Mouse (Mus musculus): ENCODE data around the gene Zc3h4. TPM values are rescaled to one million over a fixed set of nuclear protein-coding genes. Genes with fewer than 3 reads are reported as not detected.

Gene Zc3h4
- polyA plus RNA-seq, 1 experiment, result 29.8 TPM

- Histone ChIP-seq H3K4me3 (ENCODE audit: insufficient read depth, poor library complexity, severe bottlenecking) (peak overlapping the region; percentile 85), H3ac (ENCODE audit: control insufficient read depth, insufficient read length, low read depth) (peak overlapping the region; percentile 83), H3K27me3 (ENCODE audit: control insufficient read depth, insufficient read depth, insufficient read length) (no peaks in the 10 kb centered on the region), H3K36me3 (ENCODE audit: control insufficient read depth, insufficient read depth) (peaks cover 17% of the 10 kb centered on the region), H3K79me3 (ENCODE audit: low read depth) (peaks cover 51% of the 10 kb centered on the region), H3K79me2 (ENCODE audit: control insufficient read depth, insufficient read depth) (peaks cover 70% of the 10 kb centered on the region)
- TF ChIP-seq MYOD1 (IDR thresholded peaks at IDR 0.05; ENCODE audit: control insufficient read depth, insufficient read length, low read depth) (no peak), MAX (IDR thresholded peaks at IDR 0.05) (peak; percentile 80), MYOG (IDR thresholded peaks at IDR 0.05; ENCODE audit: control insufficient read depth, extremely low read depth, insufficient read length) (no peak), FOSL1 (IDR thresholded peaks at IDR 0.05; ENCODE audit: insufficient read depth, low read length, poor library complexity, severe bottlenecking) (no peak)
Observed at GRCm38 (mm10) chr7:16402968-16403948, 2.5 kb downstream of the Zc3h4 start.

GRCm38 (mm10) chr7:16404315-16405072 lies 3.8 kb downstream of the Zc3h4 start:
- Histone ChIP-seq H3K27me3 (ENCODE audit: control insufficient read depth, insufficient read depth, insufficient read length) (no peaks in the 10 kb centered on the region), H3K36me3 (ENCODE audit: control insufficient read depth, insufficient read depth) (peaks cover 17% of the 10 kb centered on the region), H3K4me3 (ENCODE audit: insufficient read depth, poor library complexity, severe bottlenecking) (no peak overlapping the region), H3ac (ENCODE audit: control insufficient read depth, insufficient read length, low read depth) (peak overlapping the region; percentile 57), H3K79me2 (ENCODE audit: control insufficient read depth, insufficient read depth) (peaks cover 82% of the 10 kb centered on the region), H3K79me3 (ENCODE audit: low read depth) (peaks cover 60% of the 10 kb centered on the region)
- no peak for TF ChIP-seq CEBPB (IDR thresholded peaks at IDR 0.05; ENCODE audit: low read depth)
- no peak for TF ChIP-seq CTCF (IDR thresholded peaks at IDR 0.05; ENCODE audit: control insufficient read depth, insufficient read depth, insufficient read length)
- no peak for TF ChIP-seq MYOD1 (IDR thresholded peaks at IDR 0.05; ENCODE audit: control insufficient read depth, insufficient read length, low read depth)
- no peak for TF ChIP-seq MAX (IDR thresholded peaks at IDR 0.05)
- no peak for TF ChIP-seq MYOG (IDR thresholded peaks at IDR 0.05; ENCODE audit: control insufficient read depth, extremely low read depth, insufficient read length)
- TF ChIP-seq FOSL1 (IDR thresholded peaks at IDR 0.05; ENCODE audit: insufficient read depth, low read length, poor library complexity, severe bottlenecking), result no peak
- TF ChIP-seq USF1 (IDR thresholded peaks at IDR 0.05; ENCODE audit: low read depth), result no peak

GRCm38 (mm10) chr7:16405073-16405455 lies 4.4 kb downstream of the Zc3h4 start:
- Histone ChIP-seq H3ac (ENCODE audit: control insufficient read depth, insufficient read length, low read depth) (peak overlapping the region; percentile 57), H3K79me3 (ENCODE audit: low read depth) (peaks cover 63% of the 10 kb centered on the region), H3K27me3 (ENCODE audit: control insufficient read depth, insufficient read depth, insufficient read length) (no peaks in the 10 kb centered on the region), H3K79me2 (ENCODE audit: control insufficient read depth, insufficient read depth) (peaks cover 88% of the 10 kb centered on the region), H3K4me3 (ENCODE audit: insufficient read depth, poor library complexity, severe bottlenecking) (no peak overlapping the region), H3K36me3 (ENCODE audit: control insufficient read depth, insufficient read depth) (peaks cover 17% of the 10 kb centered on the region)
- no peak for TF ChIP-seq MYOG (IDR thresholded peaks at IDR 0.05; ENCODE audit: control insufficient read depth, extremely low read depth, insufficient read length)

GRCm38 (mm10) chr7:16405516-16406351 lies 5.0 kb downstream of the Zc3h4 start:
- TF ChIP-seq MAX (IDR thresholded peaks at IDR 0.05) (no peak), FOSL1 (IDR thresholded peaks at IDR 0.05; ENCODE audit: insufficient read depth, low read length, poor library complexity, severe bottlenecking) (no peak), USF1 (IDR thresholded peaks at IDR 0.05; ENCODE audit: low read depth) (no peak), MYOG (IDR thresholded peaks at IDR 0.05; ENCODE audit: control insufficient read depth, extremely low read depth, insufficient read length) (no peak), CTCF (IDR thresholded peaks at IDR 0.05; ENCODE audit: control insufficient read depth, insufficient read depth, insufficient read length) (no peak), MYOD1 (IDR thresholded peaks at IDR 0.05; ENCODE audit: control insufficient read depth, insufficient read length, low read depth) (peak; percentile 61), CEBPB (IDR thresholded peaks at IDR 0.05; ENCODE audit: low read depth) (peak; percentile 55)
- peaks cover 67% of the 10 kb centered on the region for H3K79me3 ChIP-seq (ENCODE audit: low read depth)
- peak overlapping the region; percentile 54 for H3ac ChIP-seq (ENCODE audit: control insufficient read depth, insufficient read length, low read depth)
- no peaks in the 10 kb centered on the region for H3K27me3 ChIP-seq (ENCODE audit: control insufficient read depth, insufficient read depth, insufficient read length)
- H3K79me2 ChIP-seq (ENCODE audit: control insufficient read depth, insufficient read depth), result peaks cover 95% of the 10 kb centered on the region
- H3K36me3 ChIP-seq (ENCODE audit: control insufficient read depth, insufficient read depth), result peaks cover 17% of the 10 kb centered on the region
- H3K4me3 ChIP-seq (ENCODE audit: insufficient read depth, poor library complexity, severe bottlenecking), result no peak overlapping the region

GRCm38 (mm10) chr7:16406978-16407377 lies 6.3 kb downstream of the Zc3h4 start:
- Histone ChIP-seq H3K27me3 (ENCODE audit: control insufficient read depth, insufficient read depth, insufficient read length) (no peaks in the 10 kb centered on the region), H3K79me2 (ENCODE audit: control insufficient read depth, insufficient read depth) (peaks cover 99% of the 10 kb centered on the region), H3K79me3 (ENCODE audit: low read depth) (peaks cover 71% of the 10 kb centered on the region), H3K4me3 (ENCODE audit: insufficient read depth, poor library complexity, severe bottlenecking) (no peak overlapping the region), H3ac (ENCODE audit: control insufficient read depth, insufficient read length, low read depth) (no peak overlapping the region), H3K36me3 (ENCODE audit: control insufficient read depth, insufficient read depth) (peaks cover 17% of the 10 kb centered on the region)
- TF ChIP-seq CTCF (IDR thresholded peaks at IDR 0.05; ENCODE audit: control insufficient read depth, insufficient read depth, insufficient read length) (no peak), MYOD1 (IDR thresholded peaks at IDR 0.05; ENCODE audit: control insufficient read depth, insufficient read length, low read depth) (no peak), MAX (IDR thresholded peaks at IDR 0.05) (no peak)
